Mouse (Mus musculus): ENCODE data around the gene Ifna1. TPM values are rescaled to one million over a fixed set of nuclear protein-coding genes. Genes with fewer than 3 reads are reported as not detected.
"Not testable (repeated sequence)": the region's sequence is repeated elsewhere in the genome, so short reads cannot be mapped to it uniquely, and the experiment has no call there.

Gene Ifna1
- polyA plus RNA-seq, 1 experiment = not detected

- Histone ChIP-seq H3K79me2 (ENCODE audit: control insufficient read depth, insufficient read depth) (no peaks in the 10 kb centered on the region), H3K27me3 (ENCODE audit: control insufficient read depth, insufficient read depth, insufficient read length) (peaks cover 3% of the 10 kb centered on the region), H3K79me3 (ENCODE audit: low read depth) (no peaks in the 10 kb centered on the region), H3K36me3 (ENCODE audit: control insufficient read depth, insufficient read depth) (no peaks in the 10 kb centered on the region), H3K4me3 (ENCODE audit: insufficient read depth, poor library complexity, severe bottlenecking) (no peak overlapping the region), H3ac (ENCODE audit: control insufficient read depth, insufficient read length, low read depth) (no peak overlapping the region)
- TF ChIP-seq MAX (IDR thresholded peaks at IDR 0.05) = no peak
- TF ChIP-seq USF1 (IDR thresholded peaks at IDR 0.05; ENCODE audit: low read depth) = no peak
- TF ChIP-seq CEBPB (IDR thresholded peaks at IDR 0.05; ENCODE audit: low read depth) = no peak
- TF ChIP-seq MYOD1 (IDR thresholded peaks at IDR 0.05; ENCODE audit: control insufficient read depth, insufficient read length, low read depth) = no peak
- no peak for TF ChIP-seq MYOG (IDR thresholded peaks at IDR 0.05; ENCODE audit: control insufficient read depth, extremely low read depth, insufficient read length)
- TF ChIP-seq CTCF (IDR thresholded peaks at IDR 0.05; ENCODE audit: control insufficient read depth, insufficient read depth, insufficient read length) = no peak
- TF ChIP-seq FOSL1 (IDR thresholded peaks at IDR 0.05; ENCODE audit: insufficient read depth, low read length, poor library complexity, severe bottlenecking) = no peak
These were observed 19.4 kb upstream of the Ifna1 start for GRCm38 (mm10) chr4:88830523-88830922.

DNA sequence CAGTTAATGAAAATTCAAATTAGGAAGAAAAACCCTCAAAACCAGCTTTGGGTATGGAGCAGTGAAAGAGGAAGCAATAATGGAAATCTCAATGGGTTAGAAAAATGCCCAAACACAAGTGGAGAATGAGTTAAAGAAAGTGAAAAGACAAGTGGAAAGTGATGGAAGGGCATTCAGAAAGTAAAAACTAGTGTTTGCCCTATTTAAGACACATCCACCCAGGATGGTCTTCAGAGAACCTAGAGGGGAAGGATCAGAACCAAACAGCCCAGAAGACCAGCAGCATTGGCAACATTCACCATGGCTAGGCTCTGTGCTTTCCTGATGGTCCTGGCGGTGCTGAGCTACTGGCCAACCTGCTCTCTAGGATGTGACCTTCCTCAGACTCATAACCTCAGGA, 14.7 kb upstream of the Ifna1 start, which contains the start of gene Ifna5:
Ifna5 (plus strand) TSS at position 301 of the 400 bp plus-strand sequence.
- not testable (repeated sequence) for H3K79me2 ChIP-seq (ENCODE audit: control insufficient read depth, insufficient read depth); H3K36me3 ChIP-seq (ENCODE audit: control insufficient read depth, insufficient read depth); H3ac ChIP-seq (ENCODE audit: control insufficient read depth, insufficient read length, low read depth); H3K4me3 ChIP-seq (ENCODE audit: insufficient read depth, poor library complexity, severe bottlenecking); H3K27me3 ChIP-seq (ENCODE audit: control insufficient read depth, insufficient read depth, insufficient read length); H3K79me3 ChIP-seq (ENCODE audit: low read depth)

DNA sequence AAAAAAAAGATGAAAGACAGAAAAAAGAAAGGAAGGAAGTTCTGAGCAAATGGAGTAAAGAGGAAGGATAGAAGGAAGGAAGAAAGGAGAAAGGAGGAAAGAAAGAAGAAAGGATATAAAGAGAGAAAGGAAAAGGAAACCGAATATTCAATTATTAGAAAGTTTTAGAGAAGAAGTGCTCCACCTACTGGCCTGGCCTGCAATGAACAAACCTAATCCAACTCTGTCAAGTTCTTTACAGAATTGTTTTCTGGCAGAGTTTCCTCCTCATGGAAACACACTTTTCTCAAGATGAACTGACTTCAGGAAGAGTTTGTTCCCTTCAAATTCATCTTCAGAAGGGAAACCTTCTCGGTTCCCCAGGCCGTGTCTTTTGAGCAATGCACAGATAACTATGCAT, 11.1 kb upstream of the Ifna1 start:
- Histone ChIP-seq H3K4me3 (ENCODE audit: insufficient read depth, poor library complexity, severe bottlenecking) (no peak overlapping the region), H3K79me2 (ENCODE audit: control insufficient read depth, insufficient read depth) (no peaks in the 10 kb centered on the region), H3K36me3 (ENCODE audit: control insufficient read depth, insufficient read depth) (no peaks in the 10 kb centered on the region), H3ac (ENCODE audit: control insufficient read depth, insufficient read length, low read depth) (no peak overlapping the region), H3K79me3 (ENCODE audit: low read depth) (no peaks in the 10 kb centered on the region), H3K27me3 (ENCODE audit: control insufficient read depth, insufficient read depth, insufficient read length) (peaks cover 10% of the 10 kb centered on the region)
- TF ChIP-seq CEBPB (IDR thresholded peaks at IDR 0.05; ENCODE audit: low read depth) (no peak), MYOD1 (IDR thresholded peaks at IDR 0.05; ENCODE audit: control insufficient read depth, insufficient read length, low read depth) (no peak), FOSL1 (IDR thresholded peaks at IDR 0.05; ENCODE audit: insufficient read depth, low read length, poor library complexity, severe bottlenecking) (no peak)

- TF ChIP-seq CEBPB (IDR thresholded peaks at IDR 0.05; ENCODE audit: low read depth) (no peak), FOSL1 (IDR thresholded peaks at IDR 0.05; ENCODE audit: insufficient read depth, low read length, poor library complexity, severe bottlenecking) (no peak), MYOG (IDR thresholded peaks at IDR 0.05; ENCODE audit: control insufficient read depth, extremely low read depth, insufficient read length) (no peak), MAX (IDR thresholded peaks at IDR 0.05) (no peak), CTCF (IDR thresholded peaks at IDR 0.05; ENCODE audit: control insufficient read depth, insufficient read depth, insufficient read length) (no peak)
These were observed 9.8 kb upstream of the Ifna1 start for GRCm38 (mm10) chr4:88840058-88840457.

GRCm38 (mm10) chr4:88841438-88841911, 8.4 kb upstream of the Ifna1 start, which contains the start of gene Ifna4:
Gene Ifna4, plus strand, starts transcription at chr4:88841861.
- no peak within 1 kb of the TSS for H3K4me3 ChIP-seq (ENCODE audit: insufficient read depth, poor library complexity, severe bottlenecking)
- peaks cover 4% of the 10 kb centered on the region for H3K27me3 ChIP-seq (ENCODE audit: control insufficient read depth, insufficient read depth, insufficient read length)
- H3K36me3 ChIP-seq (ENCODE audit: control insufficient read depth, insufficient read depth) = no peaks in the 10 kb centered on the region
- no peaks in the 10 kb centered on the region for H3K79me3 ChIP-seq (ENCODE audit: low read depth)
- TF ChIP-seq MYOD1 (IDR thresholded peaks at IDR 0.05; ENCODE audit: control insufficient read depth, insufficient read length, low read depth) = no peak
- TF ChIP-seq CEBPB (IDR thresholded peaks at IDR 0.05; ENCODE audit: low read depth) = no peak
- no peak for TF ChIP-seq CTCF (IDR thresholded peaks at IDR 0.05; ENCODE audit: control insufficient read depth, insufficient read depth, insufficient read length)
- no peak for TF ChIP-seq MYOG (IDR thresholded peaks at IDR 0.05; ENCODE audit: control insufficient read depth, extremely low read depth, insufficient read length)
- TF ChIP-seq MAX (IDR thresholded peaks at IDR 0.05) = no peak
- no peak for TF ChIP-seq FOSL1 (IDR thresholded peaks at IDR 0.05; ENCODE audit: insufficient read depth, low read length, poor library complexity, severe bottlenecking)
- no peak for TF ChIP-seq USF1 (IDR thresholded peaks at IDR 0.05; ENCODE audit: low read depth)
- H3K79me2 ChIP-seq (ENCODE audit: control insufficient read depth, insufficient read depth) = no peaks in the 10 kb centered on the region
- H3ac ChIP-seq (ENCODE audit: control insufficient read depth, insufficient read length, low read depth) = no peak within 1 kb of the TSS

More at GRCm38 (mm10) chr4:88840058-88840457, 9.8 kb upstream of the Ifna1 start:
- Histone ChIP-seq H3K36me3 (ENCODE audit: control insufficient read depth, insufficient read depth) (no peaks in the 10 kb centered on the region), H3ac (ENCODE audit: control insufficient read depth, insufficient read length, low read depth) (no peak overlapping the region), H3K27me3 (ENCODE audit: control insufficient read depth, insufficient read depth, insufficient read length) (peaks cover 7% of the 10 kb centered on the region), H3K4me3 (ENCODE audit: insufficient read depth, poor library complexity, severe bottlenecking) (no peak overlapping the region), H3K79me3 (ENCODE audit: low read depth) (no peaks in the 10 kb centered on the region), H3K79me2 (ENCODE audit: control insufficient read depth, insufficient read depth) (no peaks in the 10 kb centered on the region)

DNA sequence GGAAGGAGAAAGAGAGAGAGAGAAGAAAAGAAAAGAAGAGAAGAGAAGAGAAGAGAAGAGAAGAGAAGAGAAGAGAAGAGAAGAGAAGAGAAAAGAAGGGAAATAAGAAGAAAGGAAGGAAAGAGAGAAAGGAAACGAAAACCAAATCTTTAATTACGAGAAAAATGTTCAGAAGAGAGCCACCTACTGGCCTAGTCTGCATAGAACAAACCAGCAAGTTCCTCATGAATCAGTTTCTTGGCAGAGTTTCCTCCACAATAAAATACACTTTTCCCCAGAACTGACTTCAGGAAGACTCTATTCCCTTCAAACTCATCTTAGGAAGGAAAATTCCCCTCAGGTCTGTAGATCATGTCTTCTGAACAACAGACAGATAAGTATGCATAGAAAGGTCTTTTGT, 4.6 kb upstream of the Ifna1 start:
- H3K79me2 ChIP-seq (ENCODE audit: control insufficient read depth, insufficient read depth) = no peaks in the 10 kb centered on the region
- peaks cover 12% of the 10 kb centered on the region for H3K27me3 ChIP-seq (ENCODE audit: control insufficient read depth, insufficient read depth, insufficient read length)
- H3K79me3 ChIP-seq (ENCODE audit: low read depth) = no peaks in the 10 kb centered on the region
- TF ChIP-seq USF1 (IDR thresholded peaks at IDR 0.05; ENCODE audit: low read depth) = no peak
- no peaks in the 10 kb centered on the region for H3K36me3 ChIP-seq (ENCODE audit: control insufficient read depth, insufficient read depth)
- no peak overlapping the region for H3ac ChIP-seq (ENCODE audit: control insufficient read depth, insufficient read length, low read depth)
- no peak overlapping the region for H3K4me3 ChIP-seq (ENCODE audit: insufficient read depth, poor library complexity, severe bottlenecking)
